Mouse (Mus musculus) frontal cortex, postnatal 14 days (tissue): ENCODE results near the gene Gm20806.
"Not testable (repeated sequence)": the region's sequence is repeated elsewhere in the genome, so short reads cannot be mapped to it uniquely, and the experiment has no call there.

Experiments used
- DNase-seq, 2 experiments: peaks; one replicate each; pipeline ENCODE4 v3.0.0; 2022; ENCODE audit warnings: low spot score in 2 of 2

The Gm20806 gene

DNA sequence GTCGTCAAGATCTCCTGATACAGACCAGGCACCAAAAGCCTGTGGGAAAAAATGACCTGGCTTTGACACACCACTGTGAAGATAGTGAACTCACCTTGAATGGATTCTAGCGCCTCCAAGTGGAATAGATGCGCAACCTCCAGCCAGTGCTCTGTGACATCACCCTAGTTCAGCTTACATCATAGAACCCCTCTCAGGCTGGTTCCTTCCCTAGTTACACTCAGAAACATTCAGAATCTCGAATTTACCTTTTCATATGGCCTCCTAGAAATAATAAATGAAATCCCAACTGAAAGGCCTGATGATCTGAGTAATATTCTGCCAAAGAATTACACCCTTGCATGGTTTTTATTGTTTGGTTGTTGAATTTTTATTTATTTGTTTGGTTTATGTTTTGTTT, at the start of gene Gm20806:
Gene Gm20806, minus strand, starts transcription at position 101 of the 400 bp plus-strand sequence.
- DNase-seq: not testable (repeated sequence)
